Mouse (Mus musculus): ENCODE data around the gene Plagl1. TPM values are rescaled to one million over a fixed set of nuclear protein-coding genes. Genes with fewer than 3 reads are reported as not detected.

Gene Plagl1
- polyA plus RNA-seq, 1 experiment = not detected

- no peak for TF ChIP-seq GATA1 (IDR thresholded peaks at IDR 0.05; ENCODE audit: low read length)
Observed at GRCm38 (mm10) chr10:13151353-13151752, 91.0 kb downstream of the Plagl1 start.

GRCm38 (mm10) chr10:13152811-13153364 lies 92.6 kb downstream of the Plagl1 start:
- TF ChIP-seq GATA1 (IDR thresholded peaks at IDR 0.05; ENCODE audit: low read length) = no peak

- no peak for TF ChIP-seq GATA1 (IDR thresholded peaks at IDR 0.05; ENCODE audit: low read length)
Observed at GRCm38 (mm10) chr10:13155377-13155776, 95.1 kb downstream of the Plagl1 start.

- TF ChIP-seq GATA1 (IDR thresholded peaks at IDR 0.05; ENCODE audit: low read length) = no peak
Observed at GRCm38 (mm10) chr10:13160913-13161312, 100.6 kb downstream of the Plagl1 start.

- TF ChIP-seq GATA1 (IDR thresholded peaks at IDR 0.05; ENCODE audit: low read length) = no peak
Observed at GRCm38 (mm10) chr10:13162031-13162430, 101.7 kb downstream of the Plagl1 start.

GRCm38 (mm10) chr10:13168461-13168860 lies 108.2 kb downstream of the Plagl1 start:
- TF ChIP-seq GATA1 (IDR thresholded peaks at IDR 0.05; ENCODE audit: low read length) = no peak

GRCm38 (mm10) chr10:13170739-13171448 lies 110.6 kb downstream of the Plagl1 start:
- no peak for TF ChIP-seq GATA1 (IDR thresholded peaks at IDR 0.05; ENCODE audit: low read length)

GRCm38 (mm10) chr10:13171461-13171860 lies 111.2 kb downstream of the Plagl1 start:
- no peak for TF ChIP-seq GATA1 (IDR thresholded peaks at IDR 0.05; ENCODE audit: low read length)

- no peak for TF ChIP-seq GATA1 (IDR thresholded peaks at IDR 0.05; ENCODE audit: low read length)
Observed at GRCm38 (mm10) chr10:13172798-13173221, 112.5 kb downstream of the Plagl1 start.

GRCm38 (mm10) chr10:13175866-13176265 lies 115.6 kb downstream of the Plagl1 start:
- TF ChIP-seq GATA1 (IDR thresholded peaks at IDR 0.05; ENCODE audit: low read length) = no peak

GRCm38 (mm10) chr10:13177973-13178624 lies 117.8 kb downstream of the Plagl1 start, which contains the start of gene Zc2hc1b:
Gene Zc2hc1b (minus strand): TSS chr10:13178023.
- TF ChIP-seq GATA1 (IDR thresholded peaks at IDR 0.05; ENCODE audit: low read length) = no peak

GRCm38 (mm10) chr10:13180211-13180610 lies 119.9 kb downstream of the Plagl1 start:
- TF ChIP-seq GATA1 (IDR thresholded peaks at IDR 0.05; ENCODE audit: low read length) = no peak

Other genes with a start within 250 kb of the Plagl1 start
- gene Utrn, start 191.1 kb upstream of the Plagl1 start, polyA plus RNA-seq (2012) = 5.9 and 6.5 TPM in 2 replicates
- 15.0 and 18.4 TPM in 2 replicates for gene Stx11, start 96.2 kb upstream of the Plagl1 start, polyA plus RNA-seq (2012)
- gene Sf3b5, start 55.2 kb upstream of the Plagl1 start, polyA plus RNA-seq (2012) = 108 and 124 TPM in 2 replicates
- not detected in 2 replicates for gene Zc2hc1b, start 117.5 kb downstream of the Plagl1 start, polyA plus RNA-seq (2012)
- 24.3 and 42.1 TPM in 2 replicates for gene Ltv1, start 132.7 kb downstream of the Plagl1 start, polyA plus RNA-seq (2012)

Data from G1E-ER4 (cell line).